ENCODE assay signal across 11 mouse cellular contexts in the genomic region with DNA sequence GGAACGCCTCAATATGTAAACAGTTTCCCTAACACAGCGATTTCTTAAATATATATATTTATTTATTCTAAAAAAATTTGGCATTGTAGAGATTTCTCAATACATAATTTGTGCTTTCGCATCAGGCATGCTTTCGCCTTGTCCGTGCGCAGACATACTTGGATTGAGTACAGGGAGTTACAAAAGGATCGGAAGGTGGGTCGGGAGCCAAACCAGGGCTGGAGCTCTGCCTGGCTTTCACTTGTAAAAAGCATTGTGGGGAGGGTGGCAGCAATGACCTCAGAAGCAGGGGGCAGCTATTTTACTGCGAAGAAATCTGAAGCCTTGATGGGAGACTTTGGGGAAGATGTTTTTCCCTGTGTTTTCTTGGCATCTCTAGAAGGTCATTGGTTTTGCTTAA.
DNase-seq lines count a peak whose midpoint lies in the region; ATAC-seq and TF ChIP-seq lines count a peak whose summit lies in the region.
"Had no signal": no experiment of that assay in that cellular context is flagged by ENCODE, and none has a peak within 500 bp of the region (broad histone marks: within the 10 kb centered on the region; RNA-seq: fewer than 3 reads in every experiment).

No protein-coding gene starts in this region.

- H3K9me3 ChIP-seq in heart, embryonic 11.5 days (replicated peaks; ENCODE audit: control insufficient read depth, low read length), result no peaks in the 10 kb centered on the region
- no peaks in the 10 kb centered on the region for H3K9me3 ChIP-seq in lung, embryonic 15.5 days
- H3K9me3 ChIP-seq in forebrain, postnatal 0 days (ENCODE audit: low read length), result no peaks in the 10 kb centered on the region
- no peaks in the 10 kb centered on the region for H3K9me3 ChIP-seq in forebrain, embryonic 14.5 days (replicated peaks; ENCODE audit: control insufficient read depth, low read length)
- H3K9me3 ChIP-seq: hindbrain, embryonic 13.5 days had no signal

- H3K4me1 ChIP-seq in heart, embryonic 11.5 days (ENCODE audit: control insufficient read depth, insufficient read depth, low read length), result peaks cover 5% of the 10 kb centered on the region; the same call in 1 of the 2 replicates
- H3K4me1 ChIP-seq in lung, embryonic 15.5 days, result peaks cover 15% of the 10 kb centered on the region
- no peaks in the 10 kb centered on the region; the same call in 1 of the 2 replicates for H3K4me1 ChIP-seq in forebrain, postnatal 0 days (ENCODE audit: insufficient read depth)
- H3K4me1 ChIP-seq in forebrain, embryonic 14.5 days (ENCODE audit: control insufficient read depth, insufficient read depth, low read length), result no peaks in the 10 kb centered on the region

- ATAC-seq in heart, embryonic 11.5 days (replicated peaks; ENCODE audit: insufficient number of reproducible peaks, low FRiP score, low TSS enrichment), result no peak
- peak; percentile 44; the same call in 1 of the 2 replicates for ATAC-seq in lung, embryonic 15.5 days (ENCODE audit: borderline replicate concordance, extremely low read depth, low FRiP score, low TSS enrichment)
- no peak for ATAC-seq in forebrain, postnatal 0 days
- no peak for ATAC-seq in forebrain, embryonic 14.5 days

- H3K27me3 ChIP-seq in heart, embryonic 11.5 days (ENCODE audit: control insufficient read depth, insufficient read depth, low read length), result no peaks in the 10 kb centered on the region
- no peaks in the 10 kb centered on the region for H3K27me3 ChIP-seq in lung, embryonic 15.5 days
- H3K27me3 ChIP-seq in forebrain, postnatal 0 days (ENCODE audit: insufficient read depth, low read length), result no peaks in the 10 kb centered on the region
- H3K27me3 ChIP-seq in forebrain, embryonic 14.5 days (replicated peaks; ENCODE audit: control insufficient read depth, insufficient read depth, low read length), result no peaks in the 10 kb centered on the region
- H3K27me3 ChIP-seq: hindbrain, embryonic 13.5 days had no signal

- H3K27ac ChIP-seq in heart, embryonic 11.5 days (ENCODE audit: low read depth, low read length), result no peak overlapping the region
- peak overlapping the region; percentile 70 for H3K27ac ChIP-seq in lung, embryonic 15.5 days
- no peak overlapping the region for H3K27ac ChIP-seq in forebrain, postnatal 0 days (ENCODE audit: low read depth, low read length)
- H3K27ac ChIP-seq in forebrain, embryonic 14.5 days (ENCODE audit: low read depth, low read length), result no peak overlapping the region
- H3K27ac ChIP-seq: hindbrain, embryonic 13.5 days had no signal

- H3K4me2 ChIP-seq in heart, embryonic 11.5 days, result no peak overlapping the region
- 0 out of 2 replicates have a peak overlapping the region, but pooled peaks have one; percentile 13 for H3K4me2 ChIP-seq in lung, embryonic 15.5 days
- no peak overlapping the region for H3K4me2 ChIP-seq in forebrain, postnatal 0 days (ENCODE audit: low read depth)
- no peak overlapping the region for H3K4me2 ChIP-seq in forebrain, embryonic 14.5 days (ENCODE audit: low read length)

- H3K36me3 ChIP-seq in heart, embryonic 11.5 days (ENCODE audit: control insufficient read depth, insufficient read depth, low read length), result no peaks in the 10 kb centered on the region
- H3K36me3 ChIP-seq in lung, embryonic 15.5 days, result no peaks in the 10 kb centered on the region
- no peaks in the 10 kb centered on the region for H3K36me3 ChIP-seq in forebrain, postnatal 0 days (ENCODE audit: insufficient read depth)
- H3K36me3 ChIP-seq in forebrain, embryonic 14.5 days (ENCODE audit: control insufficient read depth, insufficient read depth, low read length), result no peaks in the 10 kb centered on the region
- H3K36me3 ChIP-seq: hindbrain, embryonic 13.5 days had no signal

- no peak for TF ChIP-seq CTCF in forebrain, postnatal 0 days (IDR thresholded peaks at IDR 0.05; ENCODE audit: low read depth)

- no peak overlapping the region for H3K4me3 ChIP-seq in heart, embryonic 11.5 days (ENCODE audit: low read depth, low read length)
- H3K4me3 ChIP-seq in lung, embryonic 15.5 days, result no peak overlapping the region
- H3K4me3 ChIP-seq in forebrain, postnatal 0 days (ENCODE audit: low read depth, low read length), result no peak overlapping the region
- no peak overlapping the region for H3K4me3 ChIP-seq in forebrain, embryonic 14.5 days (ENCODE audit: low read depth, low read length)

- WGBS in heart, embryonic 11.5 days (ENCODE audit: insufficient replicate concordance), result 82% methylated on average over 9 of the region's 9 CpGs
- WGBS in lung, embryonic 15.5 days, result 54% methylated on average over 9 of the region's 9 CpGs
- 58% methylated on average over 9 of the region's 9 CpGs for WGBS in forebrain, postnatal 0 days
- WGBS in forebrain, embryonic 14.5 days, result 72% methylated on average over 9 of the region's 9 CpGs

- DNase-seq in heart, adult 11 months, result peak; percentile 94
- DNase-seq in ZHBTc4 (ENCODE audit: low read depth, low spot score), result peak; percentile 22
- DNase-seq in cerebellum, adult 9-11 months, result peak; percentile 64
- DNase-seq in forebrain, postnatal 0 days, result no peak
- DNase-seq in forebrain, embryonic 14.5 days (ENCODE audit: low spot score), result no peak
- DNase-seq in frontal cortex, postnatal 25 days (ENCODE audit: low spot score in 2 of 2), result no peak
- DNase-seq: kidney, postnatal 4 days; right cerebral cortex, postnatal 25 days had no signal

- no peak overlapping the region for H3K9ac ChIP-seq in heart, embryonic 11.5 days (ENCODE audit: low read depth, low read length)
- no peak overlapping the region for H3K9ac ChIP-seq in lung, embryonic 15.5 days
- no peak overlapping the region for H3K9ac ChIP-seq in forebrain, postnatal 0 days
- H3K9ac ChIP-seq in forebrain, embryonic 14.5 days (ENCODE audit: low read length), result no peak overlapping the region
- H3K9ac ChIP-seq: hindbrain, embryonic 13.5 days had no signal

Comparison
In these comparisons a context has a peak if more than half of its experiments do, and no peak if none do; other contexts are left out.
1. DNase-seq: peak in heart, adult 11 months (single experiment), ZHBTc4 (single experiment) and cerebellum, adult 9-11 months (single experiment); none in forebrain, postnatal 0 days (single experiment), forebrain, embryonic 14.5 days (single experiment) and frontal cortex, postnatal 25 days (0 of 2).